Mouse (Mus musculus) retina, postnatal 1 day (tissue): Measurements from ENCODE around the gene Dclre1a.

Source experiments
- DNase-seq: peaks from one replicate; pipeline ENCODE4 v3.0.0-alpha.2; 2012

Dclre1a gene

GRCm38 (mm10) chr19:56547456-56548229 is at the start of gene Dclre1a:
Gene Dclre1a, minus strand, starts transcription at chr19:56548222.
- DNase-seq: no peak

DNA sequence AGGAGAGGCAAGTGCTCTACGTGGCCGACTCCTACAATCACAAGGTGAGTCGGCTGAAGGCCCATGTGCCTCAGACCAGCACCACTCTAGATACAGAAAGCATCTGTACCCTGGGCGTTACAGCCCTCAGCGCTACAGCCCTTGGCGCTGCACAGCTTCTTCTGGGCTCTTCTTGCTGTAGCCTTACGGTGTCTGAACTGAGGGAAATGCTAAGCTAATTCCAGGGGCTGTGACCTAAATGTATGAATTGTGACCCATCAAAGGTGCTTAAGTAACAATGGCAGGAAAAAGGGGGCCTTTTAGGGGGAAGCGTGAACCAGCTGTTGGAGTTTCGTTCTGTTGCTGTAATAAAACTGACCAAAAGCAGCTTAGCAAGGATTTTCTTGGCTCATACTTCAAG is 44.5 kb upstream of the Dclre1a start:
- DNase-seq: peak; percentile 30

GRCm38 (mm10) chr19:56590250-56590649 is 42.2 kb upstream of the Dclre1a start:
- no peak for DNase-seq

DNA sequence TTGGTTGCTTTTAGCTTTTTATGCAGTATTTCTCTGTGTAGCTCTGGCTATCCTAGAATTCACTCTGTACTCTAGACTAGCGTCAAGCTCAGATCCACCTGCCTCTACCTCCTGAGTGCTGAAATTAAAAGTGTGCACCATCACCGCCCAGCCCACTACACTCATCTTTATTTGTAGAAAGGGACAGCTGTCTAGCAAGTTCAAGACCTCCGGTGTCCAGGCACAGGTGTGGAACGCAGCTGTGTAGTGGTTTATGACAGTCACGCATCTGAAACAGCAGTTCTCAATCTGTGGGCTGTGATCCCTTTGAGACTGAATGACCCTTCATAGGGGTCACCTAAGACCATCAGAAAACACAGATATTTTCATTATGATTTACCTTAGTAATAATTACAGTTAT is 41.4 kb upstream of the Dclre1a start:
- no peak for DNase-seq

DNA sequence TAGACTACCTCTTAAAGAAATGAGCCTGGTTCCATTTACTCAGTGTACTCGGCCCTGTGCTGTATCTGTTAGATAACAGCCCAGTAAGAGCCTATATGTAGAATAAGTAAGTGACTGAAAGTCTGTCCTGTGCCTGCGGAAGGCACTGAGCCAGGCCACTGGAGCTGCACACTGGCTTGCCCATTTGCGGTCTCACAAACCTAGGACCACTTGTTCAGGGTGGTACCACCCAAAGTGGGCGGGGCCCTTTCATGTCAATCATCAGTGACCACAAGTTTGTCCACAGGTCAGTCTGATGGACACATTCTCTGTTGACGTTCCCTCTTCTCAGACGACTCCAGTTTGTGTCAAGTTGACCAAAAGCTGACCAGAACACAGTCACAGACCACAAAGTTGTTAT is 41.0 kb upstream of the Dclre1a start:
- no peak for DNase-seq

DNA sequence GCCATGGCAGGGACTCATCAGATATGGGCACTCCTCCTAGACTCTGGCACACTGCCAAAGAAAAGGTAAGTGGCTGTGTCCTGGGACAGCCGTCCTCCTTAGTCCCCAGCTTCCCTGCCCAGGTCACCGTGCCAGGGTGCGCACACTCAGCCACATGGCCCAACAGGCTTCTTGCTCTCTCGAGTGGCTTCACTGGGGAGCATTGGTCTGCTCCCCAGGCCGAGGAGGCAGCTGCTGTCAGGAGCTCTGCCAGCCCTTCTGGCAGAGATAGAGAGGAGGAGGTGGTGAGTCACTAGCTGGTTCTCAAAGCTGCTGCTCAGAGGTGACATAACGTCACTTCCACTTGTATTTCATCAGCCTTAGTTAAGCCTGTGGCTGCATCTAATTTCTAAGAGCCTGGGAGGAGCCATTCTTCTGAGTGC is 40.2 kb upstream of the Dclre1a start:
- DNase-seq: no peak

DNA sequence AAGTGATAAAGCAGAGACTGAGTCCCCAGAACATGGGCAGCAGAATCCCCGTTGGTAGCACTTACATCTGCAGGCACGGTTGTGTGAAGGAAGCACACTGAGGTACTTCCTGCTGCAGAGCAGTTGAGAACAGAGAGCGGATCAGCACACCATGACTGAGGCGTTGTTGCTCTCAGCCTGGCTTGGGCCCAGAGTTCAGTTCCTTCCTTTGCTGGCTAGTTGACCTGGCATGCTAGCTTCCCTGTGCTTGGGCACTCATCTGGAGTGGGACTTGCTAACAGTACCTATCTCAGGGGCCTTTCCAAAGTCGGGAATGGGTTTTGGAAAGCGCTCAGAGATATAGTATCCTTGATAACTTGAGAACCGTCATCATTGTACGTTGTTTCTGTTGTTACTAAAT is 38.3 kb upstream of the Dclre1a start:
- DNase-seq: no peak

DNA sequence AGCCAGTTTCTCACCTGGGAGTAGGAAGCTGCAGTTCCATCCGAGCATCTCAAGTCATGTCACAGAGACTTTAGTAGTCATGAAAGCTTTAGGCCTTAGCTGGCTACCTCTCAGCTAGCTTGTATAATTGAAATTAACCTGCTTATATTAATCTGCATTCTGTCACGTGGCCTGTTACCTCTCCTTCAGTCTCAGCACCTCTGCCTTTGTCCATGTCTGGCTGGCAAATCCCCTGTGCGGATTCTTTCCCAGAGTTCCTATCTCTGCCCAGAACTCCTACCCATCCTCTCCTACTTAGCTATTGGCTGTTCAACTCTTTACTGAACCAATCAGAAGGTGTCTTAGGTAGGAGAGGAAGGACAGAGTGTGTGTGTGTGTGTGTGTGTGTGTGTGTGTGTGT is 36.3 kb upstream of the Dclre1a start:
- DNase-seq: no peak

DNA sequence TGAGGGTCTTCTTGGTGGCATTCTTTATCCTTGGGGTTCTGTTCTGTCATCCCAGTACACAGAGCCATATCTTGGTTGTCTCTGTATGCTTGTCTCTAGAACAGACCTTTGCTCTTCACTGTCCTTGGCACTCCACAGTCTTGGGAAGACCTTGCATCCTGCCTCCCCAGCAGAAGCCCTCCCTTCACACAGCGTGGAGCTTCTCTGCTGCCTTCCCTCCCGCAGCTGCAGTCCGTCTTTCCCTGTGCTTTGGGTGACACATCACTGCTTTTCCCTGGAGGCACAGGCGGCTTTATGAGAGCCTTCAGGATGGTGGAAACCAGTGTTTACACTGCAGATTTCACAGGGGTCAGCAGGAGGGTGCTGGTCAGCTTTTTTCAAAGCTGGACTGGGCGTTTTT is 35.8 kb upstream of the Dclre1a start:
- DNase-seq: no peak

DNA sequence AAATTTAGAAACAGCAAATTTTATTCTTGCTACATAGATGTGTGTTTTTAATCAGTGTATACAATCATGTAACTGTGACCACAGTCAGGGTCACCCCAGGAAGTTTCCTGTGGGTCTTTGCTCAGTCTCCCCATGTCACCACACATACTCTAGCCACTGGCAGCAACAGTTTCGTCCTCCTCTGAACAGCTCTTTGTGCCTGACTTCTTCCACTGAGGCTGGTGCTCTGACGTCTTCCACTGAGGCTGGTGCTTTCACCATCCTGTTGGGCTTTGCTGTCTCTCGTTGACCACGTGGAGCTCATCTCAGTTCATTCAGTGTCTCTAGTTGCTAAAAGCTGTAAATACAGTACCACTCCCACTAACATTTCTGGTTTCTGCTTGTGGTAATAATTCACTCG is 34.0 kb upstream of the Dclre1a start:
- DNase-seq: no peak

DNA sequence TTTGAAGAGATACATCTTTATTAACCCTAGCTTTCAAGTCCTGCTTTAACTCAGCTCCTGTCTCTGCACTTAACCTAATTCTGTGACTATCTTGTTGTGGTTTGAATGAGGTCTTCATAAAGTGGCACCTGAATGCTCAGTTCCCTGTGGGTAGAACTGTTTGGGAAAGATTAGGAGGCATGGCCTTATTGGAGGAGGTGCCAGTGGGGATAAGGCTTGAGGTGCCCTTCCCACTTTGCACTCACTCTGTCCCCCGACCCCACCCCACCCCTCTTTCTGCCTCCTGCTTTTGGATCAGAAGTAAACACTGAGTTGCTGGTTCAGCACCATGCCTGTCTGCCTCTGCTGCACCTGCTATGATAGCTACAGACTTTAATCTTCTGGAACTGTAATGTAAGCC is 29.8 kb upstream of the Dclre1a start:
- DNase-seq: no peak

DNA sequence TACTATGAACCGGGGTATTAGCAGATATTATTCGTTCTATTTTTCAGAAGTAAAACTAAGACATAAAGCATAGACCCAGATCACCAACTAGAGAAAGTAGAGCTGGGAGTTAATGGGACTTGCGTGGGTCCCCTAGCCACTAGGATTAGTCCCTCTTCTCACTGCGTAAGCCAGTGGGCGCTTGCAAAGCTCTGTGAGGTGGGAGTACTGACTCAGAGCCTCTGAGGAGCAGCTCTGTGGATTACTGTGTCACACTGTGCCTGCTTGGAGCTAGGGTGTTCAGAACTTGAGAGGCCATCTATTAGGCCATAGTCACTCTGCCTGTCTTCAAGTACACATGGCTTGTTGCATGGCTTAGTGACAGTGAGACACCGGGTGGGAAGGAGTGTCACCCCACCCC is 25.2 kb upstream of the Dclre1a start:
- DNase-seq: peak; percentile 24

DNA sequence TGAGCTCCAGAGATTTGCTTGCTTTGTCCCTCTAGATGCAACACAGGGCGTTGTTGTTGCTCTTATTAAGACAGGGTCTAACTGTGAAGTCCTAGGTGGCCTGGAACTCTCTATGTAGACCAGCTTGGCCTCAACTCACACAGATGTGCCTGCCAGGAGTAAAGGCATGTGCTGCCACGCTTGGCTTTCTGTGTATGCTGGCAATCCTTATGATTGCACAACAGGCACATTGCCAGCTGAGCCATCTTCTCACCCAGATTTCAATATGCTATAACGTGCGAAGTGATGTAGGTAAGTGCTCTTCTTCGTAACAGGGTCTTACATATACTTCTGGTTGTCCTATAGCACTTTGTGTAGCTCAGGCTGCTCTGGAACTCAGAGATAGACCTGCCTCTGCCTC is 23.9 kb upstream of the Dclre1a start:
- no peak for DNase-seq

- DNase-seq: peak; percentile 55
These were observed 23.2 kb upstream of the Dclre1a start for GRCm38 (mm10) chr19:56571234-56571633.

- DNase-seq: no peak
These were observed 22.8 kb upstream of the Dclre1a start for GRCm38 (mm10) chr19:56570781-56571180.

DNA sequence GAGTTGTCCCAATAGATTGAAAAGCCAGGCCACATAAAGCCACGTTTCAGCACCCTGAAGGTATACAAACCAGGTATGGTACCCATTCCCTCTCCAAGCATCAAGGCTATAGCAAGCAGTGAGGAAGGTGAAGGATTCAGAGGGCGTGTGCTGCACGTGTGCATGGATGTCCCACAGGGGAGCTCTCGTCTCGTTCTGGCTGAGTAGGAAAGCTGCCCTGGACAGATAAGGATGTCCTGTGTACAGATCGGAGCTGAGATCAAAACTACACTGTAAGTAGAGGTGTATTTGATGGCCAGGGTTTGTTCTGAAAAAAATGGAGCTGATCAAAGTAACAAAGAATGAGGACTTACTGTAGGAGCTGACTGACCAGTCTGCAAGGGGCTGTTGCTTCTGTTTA is 18.9 kb upstream of the Dclre1a start:
- no peak for DNase-seq

DNA sequence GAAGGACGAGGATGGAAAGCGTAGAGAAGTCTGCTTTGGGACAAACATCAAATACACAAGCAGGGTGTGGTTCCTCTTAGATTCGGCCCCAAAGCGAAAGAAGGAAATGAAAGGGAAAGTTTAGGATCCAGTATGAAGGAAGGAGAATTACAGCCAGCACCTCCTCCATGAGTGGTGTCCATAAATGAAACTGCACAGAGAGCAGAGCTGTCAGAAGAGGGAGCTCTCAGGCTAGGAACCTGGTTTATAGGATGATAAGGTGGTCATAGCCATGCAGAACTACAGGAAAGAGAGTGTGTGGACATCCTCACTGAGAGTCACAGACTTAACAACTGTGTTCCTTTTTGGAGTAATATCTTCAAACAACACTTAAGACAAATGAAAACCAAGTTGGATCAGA is 18.0 kb upstream of the Dclre1a start:
- DNase-seq: peak; percentile 54

- DNase-seq: peak; percentile 27
These were observed 17.3 kb upstream of the Dclre1a start for GRCm38 (mm10) chr19:56565358-56565757.

- no peak for DNase-seq
These were observed 15.4 kb upstream of the Dclre1a start for GRCm38 (mm10) chr19:56563469-56563868.

- DNase-seq: no peak
These were observed 14.6 kb upstream of the Dclre1a start for GRCm38 (mm10) chr19:56562433-56563138.

DNA sequence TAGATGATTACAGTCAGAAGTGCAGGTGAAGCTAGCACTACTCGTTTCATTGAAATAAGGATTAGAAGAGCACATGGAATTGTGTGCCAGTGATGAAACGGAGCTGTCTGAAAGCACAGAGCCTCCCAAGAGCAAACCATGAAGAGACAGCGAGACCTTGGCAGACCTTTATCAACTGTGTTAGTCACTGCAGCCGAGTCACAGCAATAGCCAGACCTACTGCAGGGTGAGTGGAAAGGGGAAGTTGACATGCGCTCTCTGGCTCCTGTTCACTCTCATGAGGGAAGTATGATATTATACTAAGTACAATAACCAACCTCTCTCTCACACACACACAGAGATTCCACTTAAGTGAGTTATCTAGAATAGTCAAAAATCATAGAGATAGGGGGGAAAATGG is 8.0 kb upstream of the Dclre1a start:
- DNase-seq: no peak

DNA sequence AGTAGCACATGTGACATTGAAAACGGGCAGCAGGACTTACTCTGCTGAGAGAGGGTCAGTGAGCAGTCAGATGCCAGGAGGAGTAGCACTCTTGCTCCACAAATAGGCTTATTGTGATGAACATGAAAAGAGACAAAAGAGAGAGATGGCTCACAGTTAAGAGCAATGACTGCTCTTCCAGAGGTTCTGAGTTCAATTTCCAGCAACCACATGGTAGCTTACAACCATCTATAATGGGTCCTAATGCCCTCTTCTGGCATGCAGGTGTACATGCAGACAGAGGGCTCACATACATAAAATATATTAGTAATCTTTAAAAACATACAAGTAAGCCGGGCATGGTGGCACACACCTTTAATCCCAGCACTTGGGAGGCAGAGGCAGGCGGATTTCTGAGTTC is 5.2 kb upstream of the Dclre1a start:
- no peak for DNase-seq

DNA sequence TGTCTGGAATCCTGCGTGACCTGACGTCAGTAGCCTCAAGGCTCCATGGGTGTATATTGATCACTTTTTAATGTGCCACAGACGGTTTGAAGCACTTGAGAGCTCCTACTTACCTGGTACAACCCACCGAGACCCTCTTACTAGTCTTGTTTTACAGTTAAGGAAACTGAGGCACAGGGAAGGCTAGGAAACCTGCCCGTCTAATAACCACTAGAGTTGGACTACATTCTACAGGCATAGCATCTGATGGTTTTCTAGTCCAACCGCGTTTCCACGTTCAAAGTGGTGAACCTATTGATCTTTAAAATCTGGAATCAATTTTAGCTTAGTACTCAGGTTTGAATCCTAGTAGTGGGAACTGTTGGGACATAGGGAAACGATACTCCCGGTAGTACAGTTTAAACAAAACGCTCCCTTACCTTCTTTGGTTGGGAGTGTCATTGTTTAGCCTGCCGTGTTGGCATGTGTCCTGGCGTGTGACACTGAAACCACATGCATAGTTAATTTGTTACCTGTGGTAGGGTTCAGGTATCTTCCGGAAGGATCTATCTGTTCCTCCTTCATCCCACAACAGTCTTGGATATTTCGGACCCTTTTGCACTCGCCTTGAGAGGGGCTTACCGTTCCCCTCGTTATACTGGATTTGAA is 1.1 kb upstream of the Dclre1a start:
- no peak for DNase-seq
